8 mouse cellular contexts compared by ENCODE assay signal in genomic region chr2:156143367-156143766, GRCm38 (mm10). TPM values are rescaled to one million over a fixed set of nuclear protein-coding genes. Genes with fewer than 3 reads are reported as not detected.
DNase-seq lines count a peak whose midpoint lies in the region; ATAC-seq lines count a peak whose summit lies in the region.

No protein-coding gene starts in this region.

- H3K27ac ChIP-seq in lung, embryonic 15.5 days = peak overlapping the region; percentile 95
- peak overlapping the region; percentile 92 for H3K27ac ChIP-seq in embryonic facial prominence, embryonic 10.5 days (replicated peaks)
- H3K27ac ChIP-seq in intestine, embryonic 14.5 days (ENCODE audit: low read depth) = peak overlapping the region; percentile 88
- peak overlapping the region; percentile 92 for H3K27ac ChIP-seq in midbrain, embryonic 15.5 days

- H3K4me3 ChIP-seq in lung, embryonic 15.5 days = peak overlapping the region; percentile 91
- peak overlapping the region; percentile 81 for H3K4me3 ChIP-seq in embryonic facial prominence, embryonic 10.5 days
- peak overlapping the region; percentile 83 for H3K4me3 ChIP-seq in intestine, embryonic 14.5 days (ENCODE audit: low read depth, low read length)
- peak overlapping the region; percentile 82 for H3K4me3 ChIP-seq in midbrain, embryonic 15.5 days

- no peaks in the 10 kb centered on the region for H3K9me3 ChIP-seq in lung, embryonic 15.5 days
- H3K9me3 ChIP-seq in embryonic facial prominence, embryonic 10.5 days = no peaks in the 10 kb centered on the region
- H3K9me3 ChIP-seq in intestine, embryonic 14.5 days (ENCODE audit: control insufficient read depth, low read length) = no peaks in the 10 kb centered on the region
- no peaks in the 10 kb centered on the region for H3K9me3 ChIP-seq in midbrain, embryonic 15.5 days

- H3K4me1 ChIP-seq in lung, embryonic 15.5 days = peaks cover 13% of the 10 kb centered on the region
- peaks cover 21% of the 10 kb centered on the region for H3K4me1 ChIP-seq in embryonic facial prominence, embryonic 10.5 days
- H3K4me1 ChIP-seq in intestine, embryonic 14.5 days (replicated peaks; ENCODE audit: control insufficient read depth, insufficient read depth, low read length) = peaks cover 5% of the 10 kb centered on the region; the same call in 1 of the 2 replicates
- H3K4me1 ChIP-seq in midbrain, embryonic 15.5 days = peaks cover 19% of the 10 kb centered on the region

- H3K4me2 ChIP-seq in lung, embryonic 15.5 days = peak overlapping the region; percentile 83
- H3K4me2 ChIP-seq in intestine, embryonic 14.5 days (ENCODE audit: low read length) = peak overlapping the region; percentile 81
- H3K4me2 ChIP-seq in midbrain, embryonic 15.5 days = peak overlapping the region; percentile 72

- whole genome bisulfite sequencing in lung, embryonic 15.5 days = under 1% methylated on average over 16 of the region's 16 CpGs
- 3% methylated on average over 16 of the region's 16 CpGs for WGBS in embryonic facial prominence, embryonic 10.5 days
- 1% methylated on average over 16 of the region's 16 CpGs for WGBS in intestine, embryonic 14.5 days
- WGBS in midbrain, embryonic 15.5 days = 2% methylated on average over 16 of the region's 16 CpGs

- H3K9ac ChIP-seq in lung, embryonic 15.5 days = peak overlapping the region; percentile 94
- H3K9ac ChIP-seq in intestine, embryonic 14.5 days (ENCODE audit: low read length) = peak overlapping the region; percentile 86
- H3K9ac ChIP-seq in midbrain, embryonic 15.5 days = peak overlapping the region; percentile 76

- peak; percentile 2; the same call in 1 of the 2 replicates for ATAC-seq in lung, embryonic 15.5 days (ENCODE audit: borderline replicate concordance, extremely low read depth, low FRiP score, low TSS enrichment)
- ATAC-seq in intestine, embryonic 14.5 days (replicated peaks; ENCODE audit: low FRiP score, low TSS enrichment, low read depth) = no peak
- no peak for ATAC-seq in midbrain, embryonic 15.5 days (replicated peaks)
- ATAC-seq in inflammation-experienced regulatory T-cells, adult 6 months = no peak

- peaks cover 21% of the 10 kb centered on the region for H3K36me3 ChIP-seq in lung, embryonic 15.5 days
- H3K36me3 ChIP-seq in embryonic facial prominence, embryonic 10.5 days (replicated peaks) = peaks cover 46% of the 10 kb centered on the region
- H3K36me3 ChIP-seq in intestine, embryonic 14.5 days (ENCODE audit: control insufficient read depth, insufficient read depth, low read length) = peaks cover 24% of the 10 kb centered on the region
- H3K36me3 ChIP-seq in midbrain, embryonic 15.5 days (replicated peaks) = peaks cover 20% of the 10 kb centered on the region

- no peak for DNase-seq in lung, postnatal 25 days (ENCODE audit: low spot score)
- DNase-seq in embryonic facial prominence, embryonic 10.5 days (ENCODE audit: low spot score) = no peak
- no peak for DNase-seq in intestine, embryonic 14.5 days (ENCODE audit: low spot score)
- DNase-seq in left cerebral cortex, postnatal 36 days (ENCODE audit: low spot score in 2 of 2) = no peak
- no peak for DNase-seq in testis, postnatal 14 days (ENCODE audit: low spot score)

- H3K27me3 ChIP-seq in lung, embryonic 15.5 days = no peaks in the 10 kb centered on the region
- H3K27me3 ChIP-seq in embryonic facial prominence, embryonic 10.5 days (replicated peaks; ENCODE audit: low read depth, poor library complexity, severe bottlenecking) = no peaks in the 10 kb centered on the region
- no peaks in the 10 kb centered on the region for H3K27me3 ChIP-seq in intestine, embryonic 14.5 days (replicated peaks; ENCODE audit: control insufficient read depth, insufficient read depth, low read length)
- H3K27me3 ChIP-seq in midbrain, embryonic 15.5 days (replicated peaks) = no peaks in the 10 kb centered on the region

- intact Hi-C loops in left cerebral cortex, postnatal 36 days (cut with DNase I) = loop anchor here (5.0 to 10.0 kb wide), 2 partner anchors 136 to 179 kb away; partner anchors contain the start of genes 6430550D23Rik and Ergic3

RNA-seq across cellular contexts. Expression of gene Romo1, which starts 0.5 kb away (rescaled TPM):
- polyA plus RNA-seq in lung, embryonic 15.5 days (2015; fragmentation: Nextera tagmentation; extraction: Ambion mirVana) = 340 and 373 TPM in 2 replicates
- polyA plus RNA-seq in embryonic facial prominence, embryonic 10.5 days (2016; fragmentation: Nextera tagmentation; extraction: Ambion mirVana) = 396 and 400 TPM in 2 replicates
- 427 and 467 TPM in 2 replicates for polyA plus RNA-seq in intestine, embryonic 14.5 days (2014; fragmentation: Nextera tagmentation; extraction: Ambion mirVana)
- polyA plus RNA-seq in midbrain, embryonic 15.5 days (2015; fragmentation: Nextera tagmentation; extraction: Ambion mirVana) = 377 and 400 TPM in 2 replicates
- total RNA-seq in left cerebral cortex, postnatal 36 days (2021) = 100 to 1,000 TPM; 143 to 169 TPM
- 100 to 1,000 TPM; 144 to 170 (median 160) TPM for polyA plus RNA-seq in inflammation-experienced regulatory T-cells, adult 6 months (2017; shearing (Covaris generic))

RNA-seq across cellular contexts. Expression of gene Nfs1, which starts 0.6 kb away (rescaled TPM):
- 42.5 TPM in 2 replicates for polyA plus RNA-seq in lung, embryonic 15.5 days (2015; fragmentation: Nextera tagmentation; extraction: Ambion mirVana)
- polyA plus RNA-seq in embryonic facial prominence, embryonic 10.5 days (2016; fragmentation: Nextera tagmentation; extraction: Ambion mirVana) = 37.7 and 42.1 TPM in 2 replicates
- 51.1 and 52.8 TPM in 2 replicates for polyA plus RNA-seq in intestine, embryonic 14.5 days (2014; fragmentation: Nextera tagmentation; extraction: Ambion mirVana)
- polyA plus RNA-seq in midbrain, embryonic 15.5 days (2015; fragmentation: Nextera tagmentation; extraction: Ambion mirVana) = 35.4 and 35.8 TPM in 2 replicates
- total RNA-seq in left cerebral cortex, postnatal 36 days (2021) = 10 to 100 TPM; 39.2 to 40.4 TPM
- polyA plus RNA-seq in inflammation-experienced regulatory T-cells, adult 6 months (2017; shearing (Covaris generic)) = 10 to 100 TPM; 34.3 to 43.0 (median 36.7) TPM

RNA-seq across cellular contexts. Expression of gene Gm28036, which starts 16.5 kb away (rescaled TPM):
- 15.7 and 21.0 TPM in 2 replicates for polyA plus RNA-seq in lung, embryonic 15.5 days (2015; fragmentation: Nextera tagmentation; extraction: Ambion mirVana)
- 23.3 and 35.7 TPM in 2 replicates for polyA plus RNA-seq in embryonic facial prominence, embryonic 10.5 days (2016; fragmentation: Nextera tagmentation; extraction: Ambion mirVana)
- polyA plus RNA-seq in intestine, embryonic 14.5 days (2014; fragmentation: Nextera tagmentation; extraction: Ambion mirVana) = 13.3 and 13.6 TPM in 2 replicates
- 15.6 and 20.9 TPM in 2 replicates for polyA plus RNA-seq in midbrain, embryonic 15.5 days (2015; fragmentation: Nextera tagmentation; extraction: Ambion mirVana)
- total RNA-seq in left cerebral cortex, postnatal 36 days (2021) = 10 to 100 TPM; 19.2 to 22.8 TPM
- 10 to 100 TPM in 1 of 3 experiments, 1 to 10 TPM in 2; 5.9 to 12.5 (median 10.0) TPM for polyA plus RNA-seq in inflammation-experienced regulatory T-cells, adult 6 months (2017; shearing (Covaris generic))

RNA-seq across cellular contexts. Expression of gene Rbm12, which starts 31.6 kb away (rescaled TPM):
- polyA plus RNA-seq in lung, embryonic 15.5 days (2015; fragmentation: Nextera tagmentation; extraction: Ambion mirVana) = 25.5 and 27.2 TPM in 2 replicates
- 50.8 and 52.6 TPM in 2 replicates for polyA plus RNA-seq in embryonic facial prominence, embryonic 10.5 days (2016; fragmentation: Nextera tagmentation; extraction: Ambion mirVana)
- 29.1 and 31.6 TPM in 2 replicates for polyA plus RNA-seq in intestine, embryonic 14.5 days (2014; fragmentation: Nextera tagmentation; extraction: Ambion mirVana)
- polyA plus RNA-seq in midbrain, embryonic 15.5 days (2015; fragmentation: Nextera tagmentation; extraction: Ambion mirVana) = 25.8 and 26.6 TPM in 2 replicates
- 10 to 100 TPM; 22.3 to 26.9 TPM for total RNA-seq in left cerebral cortex, postnatal 36 days (2021)
- 10 to 100 TPM; 11.7 to 20.0 (median 18.2) TPM for polyA plus RNA-seq in inflammation-experienced regulatory T-cells, adult 6 months (2017; shearing (Covaris generic))

RNA-seq across cellular contexts. Expression of gene Cpne1, which starts 31.6 kb away (rescaled TPM):
- polyA plus RNA-seq in lung, embryonic 15.5 days (2015; fragmentation: Nextera tagmentation; extraction: Ambion mirVana) = 75.2 and 76.2 TPM in 2 replicates
- polyA plus RNA-seq in embryonic facial prominence, embryonic 10.5 days (2016; fragmentation: Nextera tagmentation; extraction: Ambion mirVana) = 75.6 and 79.6 TPM in 2 replicates
- 46.2 and 50.3 TPM in 2 replicates for polyA plus RNA-seq in intestine, embryonic 14.5 days (2014; fragmentation: Nextera tagmentation; extraction: Ambion mirVana)
- polyA plus RNA-seq in midbrain, embryonic 15.5 days (2015; fragmentation: Nextera tagmentation; extraction: Ambion mirVana) = 27.5 and 29.6 TPM in 2 replicates
- total RNA-seq in left cerebral cortex, postnatal 36 days (2021) = 10 to 100 TPM; 21.7 to 29.5 TPM
- 10 to 100 TPM; 43.3 to 63.8 (median 46.2) TPM for polyA plus RNA-seq in inflammation-experienced regulatory T-cells, adult 6 months (2017; shearing (Covaris generic))
